Mouse (Mus musculus) common myeloid progenitor, adult 5-6 weeks (primary cell): ENCODE measurements around the gene Samd4. TPM values are rescaled to one million over a fixed set of nuclear protein-coding genes. Genes with fewer than 3 reads are reported as not detected.

ENCODE experiments used
- ATAC-seq: replicated peaks from 2 replicates; pipeline ENCODE4 v1.8.0; 2016; ENCODE audit warnings: low read depth, mild to moderate bottlenecking, moderate TSS enrichment, inconsistent platforms; ENCODE audit not compliant: poor library complexity, severe bottlenecking
- total RNA-seq: library from RNA; stranded (forward); fragments of 200-1000, 187-1606 nt; gene quantifications from 2 replicates; pipeline ENCODE4 v1.2.3, GENCODE M21; 2017

Samd4 gene
- total RNA-seq, 1 experiment from 2014 or later: 0.18 TPM

- no peak for ATAC-seq
Measured at GRCm38 (mm10) chr14:47154303-47154702, 271.6 kb downstream of the Samd4 start.

Other genes starting within 250 kb of the Samd4 start
- gene Cdkn3, start 122.3 kb upstream of the Samd4 start, total RNA-seq: 22.3 and 30.2 TPM in 2 replicates
- gene Cnih1, start 94.4 kb upstream of the Samd4 start, total RNA-seq: 70.5 and 81.4 TPM in 2 replicates
- 79.2 and 94.4 TPM in 2 replicates for gene Gmfb, start 60.6 kb upstream of the Samd4 start, total RNA-seq
- gene Cgrrf1, start 50.7 kb upstream of the Samd4 start, total RNA-seq: 11.5 and 21.0 TPM in 2 replicates